Mouse (Mus musculus) liver, embryonic 13.5 days (tissue): ENCODE measurements around the gene Tpbpb. TPM values are rescaled to one million over a fixed set of nuclear protein-coding genes. Genes with fewer than 3 reads are reported as not detected.
"Not testable (repeated sequence)": the region's sequence is repeated elsewhere in the genome, so short reads cannot be mapped to it uniquely, and the experiment has no call there.

Source experiments
- ATAC-seq: fragments of 200-750 bp; cut with Nextera tagmentation; 2 replicates; pipeline ENCODE4 v1.8.0; 2017; ENCODE audit warnings: low read depth, mild to moderate bottlenecking, moderate number of reproducible peaks, moderate library complexity
- DNase-seq: peaks from one replicate; pipeline ENCODE4 v3.0.0; 2022
- H3K27ac ChIP-seq: fragments of 300-500 bp; sonication (generic); 2 replicates; pipeline ENCODE4 v1.5.1; 2015; ENCODE audit warnings: moderate library complexity, mild to moderate bottlenecking, inconsistent platforms
- H3K27me3 ChIP-seq: fragments of 300-500 bp; sonication (generic); 2 replicates; pipeline ENCODE4 v1.6.1; 2015; ENCODE audit warnings: mild to moderate bottlenecking, inconsistent platforms
- H3K36me3 ChIP-seq: fragments of 300-500 bp; sonication (generic); 2 replicates; pipeline ENCODE4 v1.6.1; 2015; ENCODE audit warnings: mild to moderate bottlenecking, inconsistent platforms
- H3K4me1 ChIP-seq: fragments of 300-500 bp; sonication (generic); replicated peaks from 2 replicates; pipeline ENCODE4 v1.6.1; 2015; ENCODE audit warnings: inconsistent platforms
- H3K4me2 ChIP-seq: fragments of 300-500 bp; sonication (generic); 2 replicates; pipeline ENCODE4 v1.6.1; 2015; ENCODE audit warnings: inconsistent platforms, mild to moderate bottlenecking, moderate library complexity
- H3K4me3 ChIP-seq: fragments of 300-500 bp; sonication (generic); replicated peaks from 2 replicates; pipeline ENCODE4 v1.5.1; 2015; ENCODE audit warnings: mild to moderate bottlenecking, inconsistent platforms
- H3K9ac ChIP-seq: fragments of 300-500 bp; sonication (generic); 2 replicates; pipeline ENCODE4 v1.6.1; 2015; ENCODE audit warnings: mild to moderate bottlenecking, inconsistent platforms
- H3K9me3 ChIP-seq: fragments of 300-500 bp; sonication (generic); replicated peaks from 2 replicates; pipeline ENCODE4 v1.6.1; 2016; ENCODE audit warnings: inconsistent platforms
- whole genome bisulfite sequencing: fragments of 180-500 bp; shearing (Covaris S2); methylation state at CpG from one replicate; pipeline ENCODE4 v1.1.7; 2015; ENCODE audit not compliant: insufficient replicate concordance; 5-methylcytosine and 5-hydroxymethylcytosine counted together
- polyA plus RNA-seq: library from polyadenylated mRNA; unstranded; fragments of >200 nt; fragmentation: Nextera tagmentation; extraction: Ambion mirVana; gene quantifications from 2 replicates; pipeline ENCODE4 v1.2.1, GENCODE M21; 2015

Tpbpb gene
- not detected in 2 replicates for polyA plus RNA-seq

- H3K9me3 ChIP-seq, H3K4me1 ChIP-seq, ATAC-seq, H3K27me3 ChIP-seq, H3K4me2 ChIP-seq, H3K9ac ChIP-seq, H3K36me3 ChIP-seq, H3K4me3 ChIP-seq, H3K27ac ChIP-seq, DNase-seq: not testable (repeated sequence)
- 49% methylated on average over 2 of the region's 2 CpGs for WGBS
Measured at GRCm38 (mm10) chr13:60904780-60905179, at the start of gene Tpbpb. Gene Tpbpb (minus strand): TSS chr13:60904880.

DNA sequence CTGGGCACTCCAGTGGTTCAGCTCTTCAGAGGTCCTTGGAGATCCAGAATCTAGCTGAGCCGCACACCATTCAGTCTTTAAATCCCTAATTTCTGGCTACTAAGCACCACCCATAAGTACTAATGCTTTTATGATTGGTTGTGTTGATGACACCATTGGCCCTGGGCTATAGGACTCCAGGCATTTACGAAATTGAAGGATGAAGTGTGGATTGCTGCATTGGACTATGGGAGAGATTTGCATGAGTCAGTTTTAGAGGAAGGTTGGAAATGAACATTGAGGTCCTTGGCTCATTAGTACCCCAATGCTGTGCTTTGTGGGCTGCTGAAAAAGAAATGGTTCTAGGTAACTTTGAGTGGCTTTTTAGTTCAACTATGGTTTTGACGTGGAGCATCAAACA, 37.2 kb upstream of the Tpbpb start, which contains the start of gene Tpbpa:
TSS of gene Tpbpa (minus strand) at position 101 of the 400 bp plus-strand sequence.
- not testable (repeated sequence) for H3K4me2 ChIP-seq, H3K27me3 ChIP-seq, H3K9me3 ChIP-seq, ATAC-seq, H3K4me1 ChIP-seq, H3K36me3 ChIP-seq, H3K27ac ChIP-seq, H3K4me3 ChIP-seq, H3K9ac ChIP-seq, DNase-seq
- 60% methylated on average over 3 of the region's 3 CpGs for WGBS

GRCm38 (mm10) chr13:60936500-60936901, 31.8 kb upstream of the Tpbpb start, which contains the start of the genes Gm49391 and Ctla2a:
Gene Gm49391 (minus strand): TSS chr13:60936571.
Gene Ctla2a (minus strand): TSS chr13:60936625.
- peak; percentile 87 for ATAC-seq

DNA sequence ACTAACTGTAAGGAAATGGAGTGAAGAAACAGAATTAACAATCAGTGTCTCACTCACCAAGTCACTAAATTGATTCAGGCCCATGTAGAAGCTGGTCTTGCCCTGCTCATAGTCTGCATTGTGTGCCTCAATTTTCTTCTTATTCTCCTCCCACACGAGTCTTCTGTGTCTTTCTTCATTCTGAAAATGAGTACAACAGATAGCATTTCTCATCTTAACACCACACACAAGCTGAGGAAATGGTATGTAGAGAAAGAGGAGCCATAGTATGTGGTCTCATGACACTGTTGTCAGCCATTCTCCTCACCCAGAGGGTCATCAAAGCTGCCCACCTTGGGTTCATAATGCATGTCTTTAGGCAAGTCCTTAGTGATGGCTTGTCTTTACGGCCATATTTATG, 30.8 kb upstream of the Tpbpb start, which contains the start of gene Gm49393:
TSS of gene Gm49393 (minus strand) at position 101 of the 400 bp plus-strand sequence.
- not testable (repeated sequence) for H3K4me3 ChIP-seq, H3K9ac ChIP-seq, H3K9me3 ChIP-seq, H3K4me2 ChIP-seq, H3K4me1 ChIP-seq, H3K36me3 ChIP-seq, ATAC-seq, H3K27me3 ChIP-seq, H3K27ac ChIP-seq, DNase-seq
- 45% methylated on average over 2 of the region's 2 CpGs for WGBS

More at GRCm38 (mm10) chr13:60936500-60936901, 31.8 kb upstream of the Tpbpb start, which contains the start of the genes Gm49391 and Ctla2a:
- Histone ChIP-seq H3K4me2 (no peak within 1 kb of the TSS), H3K9ac (no peak within 1 kb of the TSS), H3K36me3 (no peaks in the 10 kb centered on the region), H3K27me3 (no peaks in the 10 kb centered on the region), H3K27ac (no peak within 1 kb of the TSS), H3K4me1 (no peaks in the 10 kb centered on the region), H3K9me3 (no peaks in the 10 kb centered on the region), H3K4me3 (no peak within 1 kb of the TSS)
- 13% methylated on average over 5 of the region's 5 CpGs for WGBS
- DNase-seq, result peak; percentile 18

- Histone ChIP-seq H3K36me3 (no peaks in the 10 kb centered on the region), H3K4me1 (no peaks in the 10 kb centered on the region), H3K9me3 (no peaks in the 10 kb centered on the region), H3K27ac (peak within 1 kb of the TSS; percentile 13; the same call in 1 of the 2 replicates), H3K9ac (no peak within 1 kb of the TSS), H3K4me3 (no peak within 1 kb of the TSS), H3K4me2 (no peak within 1 kb of the TSS), H3K27me3 (no peaks in the 10 kb centered on the region)
- DNase-seq (peak; percentile 9), ATAC-seq (peak; percentile 86)
- 12% methylated on average over 3 of the region's 3 CpGs for WGBS
Measured at GRCm38 (mm10) chr13:60897328-60897727, 7.4 kb downstream of the Tpbpb start, which contains the start of gene Ctla2b. Gene Ctla2b (minus strand): TSS chr13:60897447.

GRCm38 (mm10) chr13:60896794-60897193, 7.9 kb downstream of the Tpbpb start, which contains the start of gene Gm49392:
Gene Gm49392 (minus strand): TSS chr13:60896894.
- H3K9me3 ChIP-seq, H3K27me3 ChIP-seq, ATAC-seq, H3K4me3 ChIP-seq, H3K9ac ChIP-seq, DNase-seq, H3K4me1 ChIP-seq, H3K4me2 ChIP-seq, H3K36me3 ChIP-seq: not testable (repeated sequence)
- H3K27ac ChIP-seq, result peak within 1 kb of the TSS; percentile 13; the same call in 1 of the 2 replicates
- WGBS, result 75% methylated on average over 8 of the region's 8 CpGs

GRCm38 (mm10) chr13:60895406-60896160, 9.1 kb downstream of the Tpbpb start:
- no peaks in the 10 kb centered on the region for H3K27me3 ChIP-seq
- no peaks in the 10 kb centered on the region for H3K4me1 ChIP-seq
- H3K27ac ChIP-seq, result no peak overlapping the region
- H3K4me2 ChIP-seq, result no peak overlapping the region
- no peaks in the 10 kb centered on the region for H3K9me3 ChIP-seq
- ATAC-seq, result no peak
- no peak overlapping the region for H3K4me3 ChIP-seq
- no peaks in the 10 kb centered on the region for H3K36me3 ChIP-seq
- DNase-seq, result no peak
- H3K9ac ChIP-seq, result no peak overlapping the region

GRCm38 (mm10) chr13:60892301-60892700, 12.4 kb downstream of the Tpbpb start:
- H3K27me3 ChIP-seq, result no peaks in the 10 kb centered on the region
- no peaks in the 10 kb centered on the region for H3K36me3 ChIP-seq
- 28% methylated on average over 1 of the region's 1 CpGs for WGBS
- no peak overlapping the region for H3K4me2 ChIP-seq
- H3K4me3 ChIP-seq, result no peak overlapping the region
- ATAC-seq (no peak), DNase-seq (no peak)
- H3K27ac ChIP-seq, result no peak overlapping the region
- H3K9me3 ChIP-seq, result no peaks in the 10 kb centered on the region
- no peak overlapping the region for H3K9ac ChIP-seq
- no peaks in the 10 kb centered on the region for H3K4me1 ChIP-seq

GRCm38 (mm10) chr13:60864281-60864680, 40.4 kb downstream of the Tpbpb start, which contains the start of gene 4930486L24Rik:
Gene 4930486L24Rik (minus strand): TSS chr13:60864475.
- no peak for DNase-seq
- H3K9me3 ChIP-seq, result no peaks in the 10 kb centered on the region
- no peaks in the 10 kb centered on the region for H3K4me1 ChIP-seq
- 52% methylated on average over 1 of the region's 1 CpGs for WGBS
- no peaks in the 10 kb centered on the region for H3K27me3 ChIP-seq
- H3K27ac ChIP-seq, result no peak within 1 kb of the TSS
- H3K4me3 ChIP-seq, result no peak within 1 kb of the TSS
- no peak within 1 kb of the TSS for H3K4me2 ChIP-seq
- no peaks in the 10 kb centered on the region for H3K36me3 ChIP-seq
- H3K9ac ChIP-seq, result no peak within 1 kb of the TSS
- no peak for ATAC-seq
